Mouse (Mus musculus): Measurements from ENCODE around the gene Thap8. TPM values are rescaled to one million over a fixed set of nuclear protein-coding genes. Genes with fewer than 3 reads are reported as not detected.

Gene Thap8
- total RNA-seq, 4 experiments from 2014 or later, result 0.21 to 0.97 TPM; not detected in 2

- no peak for DNase-seq
Measured at GRCm38 (mm10) chr7:30286701-30287410, 7.0 kb downstream of the Thap8 start.

- DNase-seq, result no peak
Measured at GRCm38 (mm10) chr7:30288046-30288445, 8.2 kb downstream of the Thap8 start.

- DNase-seq, result no peak
Measured at GRCm38 (mm10) chr7:30289071-30289713, 9.3 kb downstream of the Thap8 start.

- no peak for DNase-seq
Measured at GRCm38 (mm10) chr7:30289714-30290399, 10.0 kb downstream of the Thap8 start.

GRCm38 (mm10) chr7:30291215-30292131, 11.6 kb downstream of the Thap8 start, which contains the start of gene Clip3:
Gene Clip3 (plus strand): TSS chr7:30291728.
- DNase-seq, result no peak

- no peak for DNase-seq
Measured at GRCm38 (mm10) chr7:30293795-30294194, 13.9 kb downstream of the Thap8 start.

- no peak for DNase-seq
Measured at GRCm38 (mm10) chr7:30294296-30294695, 14.4 kb downstream of the Thap8 start.

- DNase-seq, result peak; percentile 48
Measured at GRCm38 (mm10) chr7:30295103-30295502, 15.2 kb downstream of the Thap8 start.

- no peak for DNase-seq
Measured at GRCm38 (mm10) chr7:30296816-30297215, 16.9 kb downstream of the Thap8 start.

GRCm38 (mm10) chr7:30297266-30297665, 17.4 kb downstream of the Thap8 start:
- no peak for DNase-seq

- no peak for DNase-seq
Measured at GRCm38 (mm10) chr7:30300914-30301313, 21.0 kb downstream of the Thap8 start.

- DNase-seq, result no peak
Measured at GRCm38 (mm10) chr7:30306083-30306779, 26.3 kb downstream of the Thap8 start.

GRCm38 (mm10) chr7:30308076-30309005, 28.4 kb downstream of the Thap8 start, which contains the start of gene Alkbh6:
Gene Alkbh6 (plus strand): TSS chr7:30308717.
- DNase-seq, result peak; percentile 96

- DNase-seq, result no peak
Measured at GRCm38 (mm10) chr7:30309395-30310129, 29.7 kb downstream of the Thap8 start.

- DNase-seq, result no peak
Measured at GRCm38 (mm10) chr7:30310136-30310535, 30.2 kb downstream of the Thap8 start.

- no peak for DNase-seq
Measured at GRCm38 (mm10) chr7:30313666-30314320, 33.9 kb downstream of the Thap8 start.

GRCm38 (mm10) chr7:30314721-30315155, 34.8 kb downstream of the Thap8 start, which contains the start of gene Syne4:
Gene Syne4 (plus strand): TSS chr7:30314807.
- DNase-seq, result no peak

- no peak for DNase-seq
Measured at GRCm38 (mm10) chr7:30315559-30316529, 36.0 kb downstream of the Thap8 start.
